Mouse (Mus musculus) mature B cell (primary cell): ENCODE results near the gene Olfr800.

Source experiments
- in situ Hi-C: fragments of 300-500 bp; cut with MboI; formaldehyde crosslinking; loops from 2 replicates; pipeline ENCODE4 v1.14.3; 2019

Olfr800 gene

GRCm38 (mm10) chr10:129657394-129657793 is at the start of gene Olfr800:
Olfr800 (plus strand) TSS chr10:129657694.
- in situ Hi-C loops: no loop called here

GRCm38 (mm10) chr10:129612470-129612869 is 45.0 kb upstream of the Olfr800 start, which contains the start of gene Olfr796:
Olfr796 (minus strand) TSS chr10:129612570.
- in situ Hi-C loops: no loop called here

DNA sequence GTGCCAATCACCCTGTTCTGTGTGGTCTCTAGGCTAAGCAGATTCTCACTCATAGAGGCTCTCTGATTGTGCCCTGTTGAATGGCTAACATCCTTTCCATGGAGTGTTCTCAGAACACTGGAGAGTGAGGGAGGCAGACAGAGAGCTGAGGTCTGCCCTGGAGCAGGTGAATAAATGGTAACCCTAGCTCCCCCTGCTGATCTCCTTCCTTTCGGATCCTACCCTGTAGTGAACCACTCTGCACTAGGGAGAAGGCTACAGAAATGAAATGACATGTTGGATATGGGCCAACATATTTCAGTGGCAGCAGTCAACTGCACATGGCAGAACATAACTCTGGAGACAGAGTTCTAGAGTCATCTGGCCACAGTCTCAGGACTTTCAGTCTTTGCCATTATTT is 35.8 kb upstream of the Olfr800 start:
- in situ Hi-C loops: no loop called here

DNA sequence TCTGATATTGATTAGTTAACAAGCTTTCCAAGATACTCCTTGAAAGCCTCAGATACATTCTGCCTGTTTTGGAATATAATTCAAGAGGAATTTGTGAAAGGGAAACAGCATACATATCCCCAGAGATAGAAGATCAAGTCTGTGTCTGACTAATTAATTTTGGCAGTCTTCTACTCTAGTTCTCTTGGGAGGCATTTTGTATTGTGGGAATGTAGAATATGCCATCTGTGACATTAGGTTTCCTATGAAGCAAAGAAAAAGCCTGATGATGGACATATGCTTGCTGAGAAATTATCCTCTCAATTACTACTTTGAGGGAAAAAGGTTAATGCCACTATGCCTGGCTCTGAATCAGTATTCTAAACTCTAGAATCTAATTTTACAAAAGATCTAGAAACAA is 34.2 kb upstream of the Olfr800 start:
- in situ Hi-C loops: no loop called here

DNA sequence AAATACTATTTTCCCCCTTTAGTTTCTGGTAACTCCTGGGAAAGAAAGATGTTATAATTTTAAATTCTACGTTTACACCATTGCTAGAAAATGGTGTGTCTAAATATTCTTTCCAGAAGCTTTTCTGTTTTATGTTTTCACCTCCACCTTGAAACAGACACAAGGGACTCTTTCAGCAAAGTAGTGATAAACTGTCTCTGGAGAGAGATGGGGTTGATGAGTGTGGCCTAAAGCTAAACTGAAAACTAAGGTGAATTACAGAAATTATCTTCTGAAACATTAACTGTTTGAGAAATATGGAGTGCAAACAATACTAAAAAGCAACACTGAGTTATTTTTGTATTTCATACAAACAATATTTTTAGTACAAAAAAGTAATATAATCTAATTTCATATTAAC is 29.7 kb upstream of the Olfr800 start, which contains the start of gene Olfr798:
Olfr798 (minus strand) TSS at position 101 of the 400 bp plus-strand sequence.
- in situ Hi-C loops: no loop called here

DNA sequence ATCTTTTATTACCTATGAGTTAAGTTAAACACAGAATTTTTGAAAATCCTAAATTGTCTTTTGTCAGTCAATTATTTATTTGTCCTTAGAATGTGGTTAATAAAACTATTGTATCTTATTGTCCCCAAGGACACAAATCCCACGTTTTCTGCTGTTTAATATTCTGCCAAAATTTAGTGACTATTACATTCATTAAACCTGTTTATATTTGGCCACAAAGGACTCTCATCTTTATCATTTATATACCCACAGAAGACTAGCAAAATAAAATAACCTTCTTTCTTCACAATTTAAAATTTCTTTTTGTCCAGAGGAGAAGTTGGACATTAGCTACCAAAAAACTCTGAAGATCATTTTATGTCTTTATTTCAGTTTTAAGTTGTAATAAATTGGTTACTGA is 20.3 kb upstream of the Olfr800 start, which contains the start of gene Olfr799:
Olfr799 (plus strand) TSS at position 301 of the 400 bp plus-strand sequence.
- in situ Hi-C loops: no loop called here

DNA sequence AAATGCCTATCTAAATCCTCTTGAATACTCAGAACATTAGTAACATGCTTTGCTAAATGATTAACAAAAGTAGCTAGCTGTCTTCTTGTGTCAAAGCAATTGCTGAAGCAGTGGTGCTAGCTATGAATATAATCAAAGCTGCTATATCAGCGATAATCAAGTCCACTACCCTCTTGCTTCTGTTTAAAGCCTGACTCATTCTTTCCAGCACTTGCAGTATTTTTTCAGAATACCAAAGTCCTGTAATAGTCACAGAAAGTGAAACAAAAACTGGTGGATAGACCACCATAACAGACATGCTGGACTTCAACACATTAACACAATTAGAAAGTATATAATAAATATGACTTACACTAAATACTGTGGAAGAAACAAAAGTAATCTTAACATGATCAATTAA is 5.7 kb upstream of the Olfr800 start:
- in situ Hi-C loops: no loop called here

GRCm38 (mm10) chr10:129673765-129674164 is 16.3 kb downstream of the Olfr800 start, which contains the start of gene Olfr801:
Olfr801 (minus strand) TSS chr10:129673865.
- in situ Hi-C loops: no loop called here

DNA sequence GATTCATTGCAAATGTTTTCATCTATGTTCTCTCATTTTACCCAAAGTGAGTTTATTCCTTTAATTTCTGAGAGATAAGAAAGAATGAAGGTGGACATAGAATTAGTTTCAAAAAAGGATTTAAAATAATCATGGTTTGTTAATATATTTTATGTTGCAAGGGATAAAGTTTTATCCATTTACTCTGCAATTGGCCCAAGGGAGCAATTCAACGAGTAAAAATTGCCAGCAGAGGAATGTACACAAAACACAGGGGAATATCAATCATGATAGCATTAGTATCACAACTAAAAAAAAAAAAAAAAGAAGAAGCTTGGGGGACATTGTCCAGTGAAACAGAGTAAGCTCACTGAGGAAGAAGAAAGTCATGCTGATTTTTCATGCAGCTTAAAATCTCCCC is 30.6 kb downstream of the Olfr800 start, which contains the start of gene Olfr802:
Olfr802 (minus strand) TSS at position 101 of the 400 bp plus-strand sequence.
- in situ Hi-C loops: no loop called here

DNA sequence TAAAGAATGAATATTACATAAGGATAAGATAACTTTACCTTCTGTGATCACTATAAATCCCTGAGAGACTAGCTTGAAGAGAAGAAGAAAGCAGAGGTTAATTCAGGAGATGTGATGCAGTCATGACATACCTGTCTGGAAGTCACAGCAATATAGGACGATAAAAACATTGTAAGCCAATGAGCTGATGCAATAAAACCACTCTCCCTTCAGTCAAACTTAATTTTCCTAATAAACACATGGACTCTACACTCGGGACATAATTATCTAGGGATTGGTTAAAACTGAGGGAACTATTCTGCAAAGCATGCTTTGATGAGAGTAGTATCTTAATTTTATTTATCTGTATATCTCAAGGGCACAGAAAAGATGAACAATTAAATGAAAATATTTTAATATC is 36.7 kb downstream of the Olfr800 start, which contains the start of gene Olfr803:
Olfr803 (minus strand) TSS at position 101 of the 400 bp plus-strand sequence.
- in situ Hi-C loops: no loop called here

GRCm38 (mm10) chr10:129702910-129703309 is 45.4 kb downstream of the Olfr800 start, which contains the start of gene Olfr804:
Olfr804 (plus strand) TSS chr10:129703210.
- in situ Hi-C loops: no loop called here
